Mouse (Mus musculus) olfactory bulb, adult 2 months (tissue): Measurements from ENCODE around the gene Pabpc1l.

Experiments used
- CTCF ChIP-seq: fragments of 200-500 bp; IDR thresholded peaks from 2 replicates; pipeline ENCODE4 v1.5.1; 2012; ENCODE audit warnings: low read depth, mild to moderate bottlenecking, low read length, moderate library complexity; ENCODE audit not compliant: insufficient read depth
- POLR2A ChIP-seq: fragments of 200-500 bp; IDR thresholded peaks from 2 replicates; pipeline ENCODE4 v1.6.1; 2012; ENCODE audit warnings: mild to moderate bottlenecking, low read depth, low read length, moderate library complexity; ENCODE audit not compliant: insufficient read depth

- TF ChIP-seq CTCF = no peak
- no peak for TF ChIP-seq POLR2A
Observed at GRCm38 (mm10) chr2:163992871-163993270, 32.4 kb upstream of the Pabpc1l start.
